Mouse (Mus musculus) WW6 (cell line): ENCODE results near the gene Slc10a6.

Source experiments
- DNase-seq: peaks from one replicate; pipeline ENCODE4 v3.0.0-alpha.2; 2013; ENCODE audit warnings: low read depth, low spot score

Gene Slc10a6

DNA sequence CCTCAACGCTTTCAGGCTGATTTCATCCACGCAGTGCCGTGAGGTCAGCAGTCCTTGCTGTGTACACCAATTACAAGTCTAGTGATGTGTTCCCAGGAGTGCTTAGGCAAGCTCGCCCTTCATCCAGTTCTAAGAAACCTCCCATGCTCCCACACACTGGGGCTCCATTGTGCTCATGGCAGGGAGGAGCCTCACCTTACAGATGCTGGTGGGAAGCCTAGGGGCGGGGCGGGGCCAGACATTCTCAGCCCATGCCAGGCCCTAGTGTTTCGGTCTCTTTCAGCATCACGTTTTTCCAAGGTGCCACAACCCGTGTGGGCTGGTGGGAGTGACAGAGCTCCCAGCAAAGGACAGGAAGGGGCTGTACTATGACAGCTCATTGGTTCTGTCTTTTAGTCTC is 12.0 kb downstream of the Slc10a6 start:
- peak; percentile 34 for DNase-seq

DNA sequence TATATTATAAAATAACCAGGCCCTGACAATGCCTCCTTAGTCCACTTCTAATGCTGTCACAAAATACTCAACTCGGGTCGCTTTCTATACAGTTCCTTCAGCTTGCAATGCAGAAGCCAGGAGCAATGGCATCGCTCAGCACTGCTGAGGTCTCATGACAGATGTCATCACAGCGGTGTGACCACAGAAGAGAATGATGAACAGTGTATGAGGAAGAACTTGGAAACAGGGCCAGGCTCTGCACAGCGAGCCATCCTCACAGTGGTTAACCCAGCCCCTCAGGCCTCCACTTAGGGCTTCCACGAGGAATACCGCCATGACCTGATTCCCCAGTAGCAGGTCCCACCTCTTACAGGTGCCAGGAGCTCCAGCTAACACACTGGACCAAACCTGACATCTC is 14.8 kb downstream of the Slc10a6 start:
- DNase-seq: no peak

DNA sequence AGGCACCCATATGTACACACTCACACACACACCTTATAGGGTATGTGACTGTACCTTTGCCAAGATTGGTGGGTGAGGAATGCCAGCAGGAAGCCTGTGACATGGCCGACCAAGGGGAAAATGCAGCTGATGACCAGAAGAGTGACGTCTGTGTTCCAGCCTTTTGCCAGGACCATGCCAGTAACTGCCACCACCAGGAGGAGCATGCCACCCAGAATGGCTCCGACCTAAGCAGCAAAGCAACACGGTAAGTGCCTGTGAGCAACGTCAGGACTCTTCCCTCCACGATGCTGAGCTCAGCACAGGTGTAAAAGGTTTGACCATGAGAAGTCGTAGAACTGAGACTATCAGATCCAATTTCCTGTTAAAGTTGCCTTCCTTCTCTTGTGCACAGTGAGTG is 16.9 kb downstream of the Slc10a6 start:
- DNase-seq: no peak

DNA sequence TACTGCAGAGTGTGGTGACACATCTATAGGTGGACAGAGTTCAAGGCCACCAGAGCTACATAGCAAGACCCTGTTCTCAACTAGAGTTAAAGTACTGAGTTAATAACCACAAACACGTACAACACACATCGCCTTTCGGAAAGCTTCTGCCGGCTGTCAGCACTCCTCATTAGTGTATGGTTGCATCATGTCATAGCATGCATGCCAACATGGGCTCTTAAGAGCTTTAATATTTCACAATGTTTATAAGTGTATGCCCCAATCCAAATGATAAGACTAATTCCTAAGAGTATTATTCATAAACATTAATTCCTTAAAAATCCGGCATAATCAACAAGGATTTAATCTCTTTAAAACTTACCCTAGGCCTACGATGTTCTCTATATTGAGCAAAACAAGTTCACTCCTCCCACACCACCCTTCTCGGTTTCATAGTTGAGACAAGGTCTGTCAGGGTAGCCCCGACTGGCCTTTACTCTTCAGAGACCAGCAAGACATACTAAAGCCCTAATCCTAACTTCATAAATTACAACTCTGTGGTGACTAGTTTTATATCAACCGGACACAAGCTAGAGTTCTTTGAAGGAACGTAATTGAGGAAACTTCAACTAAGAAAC is 18.2 kb downstream of the Slc10a6 start:
- DNase-seq: no peak

DNA sequence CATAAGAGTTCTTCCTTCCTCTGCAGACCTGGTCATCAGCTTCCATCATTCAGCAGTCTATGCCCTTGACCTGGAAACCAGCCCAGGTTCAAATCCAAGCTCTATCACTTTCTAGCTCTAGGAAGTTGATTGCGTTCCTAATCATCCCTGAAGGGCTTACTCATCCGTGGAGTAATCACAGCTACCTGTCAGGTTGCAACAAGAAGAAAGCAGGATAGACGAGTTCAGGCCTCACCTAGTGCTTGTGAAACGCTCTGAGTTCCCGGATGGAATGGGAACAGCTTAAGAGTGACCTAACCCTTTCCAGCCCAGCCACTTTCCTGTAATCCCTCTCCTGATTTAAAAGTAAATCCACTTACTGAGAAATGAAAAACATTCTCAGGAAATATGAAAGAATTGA is 19.1 kb downstream of the Slc10a6 start:
- no peak for DNase-seq

DNA sequence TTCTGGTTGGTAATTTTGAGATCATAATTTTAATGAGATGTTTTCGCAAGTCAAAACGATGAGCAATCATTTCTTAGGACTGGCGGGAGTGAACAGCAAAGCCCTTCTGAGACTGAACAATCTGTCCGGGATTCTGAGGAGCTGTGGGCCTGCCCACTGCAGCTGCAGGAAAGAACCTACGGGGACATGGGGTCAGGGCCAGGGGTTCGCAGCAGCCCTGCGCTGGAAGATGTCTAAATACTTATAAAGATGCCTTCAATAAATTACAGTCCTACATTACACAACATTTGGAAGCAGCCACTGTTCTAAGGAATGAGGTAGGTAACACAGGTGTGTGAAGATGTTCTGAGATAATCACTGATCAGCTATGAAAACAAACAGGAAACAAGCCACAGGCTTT is 23.5 kb downstream of the Slc10a6 start:
- no peak for DNase-seq

DNA sequence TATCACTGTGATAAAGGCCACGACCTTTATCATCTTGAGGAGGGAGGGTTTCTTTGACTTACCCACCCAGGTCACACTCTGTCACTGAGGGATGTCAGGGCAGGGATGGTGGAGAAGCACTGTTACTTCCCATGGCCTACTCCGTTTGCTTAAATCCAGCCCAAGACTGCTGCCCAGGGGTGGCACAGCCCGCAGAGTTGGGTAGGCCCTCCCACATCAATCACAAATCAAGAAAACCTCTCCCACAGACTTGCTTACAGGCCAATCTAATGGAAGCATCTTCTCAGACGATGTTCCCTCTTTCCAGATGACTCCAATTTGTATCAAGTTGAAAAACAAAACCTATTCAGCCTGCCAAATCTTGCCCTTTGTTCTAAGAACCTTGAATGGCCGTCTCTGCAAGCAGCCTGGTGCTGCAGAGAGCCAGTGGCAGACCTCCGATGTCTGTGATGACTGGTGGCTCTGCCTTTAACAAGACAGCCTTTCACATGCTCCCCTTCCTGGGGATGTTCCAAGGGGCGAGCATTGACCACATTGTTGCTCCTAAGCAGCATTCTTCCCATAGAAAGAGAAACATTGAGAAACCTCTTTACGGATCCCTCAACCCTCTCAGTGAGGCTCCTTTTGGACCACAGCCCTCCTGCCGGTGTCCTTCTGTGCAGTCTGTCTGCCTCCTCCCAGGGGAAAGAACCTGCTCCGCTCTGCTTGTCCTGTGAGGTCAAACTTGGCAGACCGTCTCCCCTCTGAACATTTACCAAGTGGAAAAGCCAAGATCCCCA is 25.9 kb downstream of the Slc10a6 start:
- DNase-seq: no peak

DNA sequence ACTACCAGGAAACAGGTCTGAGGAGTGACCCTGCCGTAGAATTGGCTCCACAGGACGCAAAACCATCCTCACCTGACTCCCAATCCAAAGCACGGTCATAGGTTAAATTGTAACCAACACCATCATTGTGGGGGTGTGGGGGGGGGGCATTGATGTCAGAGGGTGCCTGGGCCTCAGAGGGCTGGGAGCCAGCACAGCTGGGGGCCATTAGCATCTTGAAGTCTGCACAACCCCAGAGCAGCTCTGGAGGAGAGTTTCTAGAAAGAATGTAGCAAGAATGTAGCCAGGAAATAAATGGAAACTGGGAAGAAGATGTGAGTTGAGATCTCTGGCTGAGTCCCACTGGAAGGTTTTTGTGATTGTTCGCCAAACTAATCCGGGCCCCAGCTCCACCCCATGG is 30.3 kb downstream of the Slc10a6 start:
- DNase-seq: no peak

DNA sequence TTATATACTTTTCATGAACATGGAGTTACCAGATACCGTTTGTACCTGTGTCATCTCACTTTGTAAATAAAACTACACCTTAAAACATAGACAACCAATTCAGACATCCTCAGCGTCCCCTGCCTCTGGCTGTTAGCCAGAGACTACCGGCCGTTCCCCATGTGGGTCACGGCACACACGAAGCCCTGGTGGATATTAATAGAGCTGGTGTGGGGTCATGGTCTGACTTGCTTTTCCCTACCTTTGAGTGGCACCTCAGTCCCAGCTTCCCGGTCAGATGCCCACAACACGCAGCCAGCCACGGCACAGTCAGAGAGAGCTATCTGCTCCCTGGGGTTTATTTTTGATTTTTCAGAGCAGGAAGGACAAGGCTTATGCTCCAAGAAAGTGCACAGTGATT is 30.9 kb downstream of the Slc10a6 start:
- DNase-seq: no peak

DNA sequence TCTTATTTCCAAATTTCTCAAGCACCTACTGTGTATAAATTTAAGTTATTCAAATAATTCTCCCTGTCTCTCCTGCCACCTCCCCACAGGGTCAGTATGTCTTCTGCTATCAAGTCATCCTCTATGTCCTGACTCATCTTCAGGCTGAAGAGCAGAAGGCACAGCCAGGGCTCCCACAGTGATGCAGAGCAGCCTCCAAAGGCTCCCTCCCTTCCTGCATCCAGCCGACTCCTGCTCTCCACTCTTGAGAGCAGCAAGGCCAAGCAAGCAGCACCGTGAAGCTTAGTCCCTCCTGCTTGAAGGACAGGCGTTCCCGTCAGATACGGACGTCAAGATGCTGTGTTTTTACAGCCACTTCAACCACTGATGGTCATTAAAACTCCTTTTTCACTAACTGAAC is 31.6 kb downstream of the Slc10a6 start:
- DNase-seq: no peak

DNA sequence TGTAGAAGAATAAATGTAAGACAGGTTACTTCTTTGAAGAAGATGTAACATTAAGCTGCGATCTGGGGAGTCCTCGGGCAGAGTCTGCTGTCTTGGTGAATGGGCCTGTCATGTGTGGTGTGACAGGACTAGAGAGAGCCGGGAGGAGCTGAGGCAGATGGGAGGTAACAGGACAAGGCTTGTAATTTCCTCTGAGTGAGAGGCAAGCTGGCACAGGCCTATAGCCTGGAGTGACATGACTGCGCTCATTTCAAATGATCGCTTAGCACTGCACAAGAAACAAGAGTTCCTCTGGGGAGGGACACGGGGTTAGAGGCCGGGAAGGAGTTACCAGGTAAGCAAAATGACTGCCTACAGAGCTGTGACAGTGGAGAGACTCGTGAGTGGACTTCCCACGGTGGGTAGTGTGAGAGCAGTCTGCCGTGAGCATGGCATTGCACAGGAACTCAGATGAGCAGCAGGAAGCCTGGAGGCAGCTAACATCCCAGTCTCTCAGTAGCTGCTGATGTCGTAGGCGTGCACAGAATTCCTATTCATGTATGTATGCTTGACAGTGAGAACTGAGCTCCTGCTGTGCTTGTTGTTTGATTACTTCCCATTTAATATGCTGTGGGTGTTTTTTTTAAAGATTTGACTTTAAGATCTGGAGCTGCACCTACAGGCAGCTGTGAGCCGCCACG is 32.6 kb downstream of the Slc10a6 start:
- no peak for DNase-seq

DNA sequence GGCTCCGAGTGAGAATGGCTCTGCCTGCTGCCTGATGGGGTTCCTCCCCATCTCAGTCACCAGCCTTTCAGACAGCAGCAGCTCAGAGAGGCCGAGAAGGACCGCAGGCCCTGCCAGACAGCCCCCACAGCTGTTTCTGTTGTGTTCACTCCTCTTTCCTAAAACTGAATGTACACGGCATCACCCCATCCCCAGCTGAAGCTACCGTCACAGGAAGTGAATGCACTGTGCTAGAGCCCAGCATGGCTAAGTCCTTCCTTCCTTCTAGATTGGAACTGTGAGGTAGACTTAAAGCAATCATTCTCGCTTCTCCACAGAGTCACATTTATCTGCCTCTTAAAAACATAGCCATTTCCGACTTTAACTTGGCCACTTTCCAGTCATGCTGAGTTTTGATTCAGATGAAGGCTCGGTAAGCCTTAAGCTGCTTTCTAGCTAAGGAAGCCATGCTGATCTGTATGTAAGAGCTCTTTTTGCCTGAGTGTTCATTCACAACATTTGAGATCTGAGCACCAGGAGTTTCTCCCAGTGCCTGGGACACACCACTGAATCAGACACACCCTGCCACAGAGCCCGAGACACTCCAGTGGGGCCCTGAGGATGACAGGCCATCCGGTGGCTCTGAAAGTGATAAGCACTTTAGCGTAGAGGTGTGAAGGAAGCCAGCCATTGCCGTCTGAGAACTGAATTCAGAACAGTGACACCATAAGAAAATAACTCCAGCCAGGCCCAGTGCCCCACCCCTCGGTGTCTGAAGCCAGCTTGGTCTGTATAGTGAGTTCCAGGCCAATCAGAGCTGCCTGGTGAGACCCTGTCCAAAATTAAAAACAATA is 33.6 kb downstream of the Slc10a6 start:
- no peak for DNase-seq

DNA sequence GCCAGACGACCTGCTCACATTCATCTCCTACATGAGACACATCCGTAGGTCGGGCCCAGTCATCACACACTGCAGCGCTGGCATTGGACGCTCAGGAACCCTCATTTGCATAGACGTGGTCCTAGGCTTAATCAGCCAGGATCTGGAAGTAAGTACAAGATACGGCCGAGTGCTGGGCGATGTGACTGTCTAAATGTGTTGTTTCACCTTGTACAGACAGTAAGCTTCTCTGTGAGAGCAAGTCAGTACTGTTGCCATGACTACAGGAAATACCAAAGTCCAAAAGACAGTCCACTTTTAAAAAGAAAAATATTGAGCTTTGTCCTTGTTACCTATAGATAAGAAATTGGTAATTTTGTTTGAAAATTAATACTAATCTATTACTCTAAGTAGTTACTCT is 35.6 kb downstream of the Slc10a6 start:
- no peak for DNase-seq

DNA sequence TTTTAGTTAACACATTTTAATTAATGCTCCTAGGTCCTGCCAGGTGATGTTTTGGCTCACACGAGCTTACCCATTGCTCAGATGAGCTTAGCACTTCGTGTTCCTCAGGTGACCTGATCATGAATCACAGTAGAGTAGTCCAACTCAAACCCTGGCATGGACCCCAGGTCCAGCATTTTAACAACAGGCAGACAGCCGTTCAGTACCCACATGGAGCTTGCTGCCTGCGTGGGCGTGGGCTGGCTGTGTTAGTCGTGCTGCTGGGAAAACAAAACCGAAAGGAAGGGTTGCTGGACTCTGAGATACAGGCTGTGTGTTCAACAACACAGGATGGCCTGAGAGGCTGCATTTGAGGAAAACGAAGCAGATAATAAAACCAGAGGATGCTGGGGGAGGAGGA is 36.5 kb downstream of the Slc10a6 start:
- no peak for DNase-seq

DNA sequence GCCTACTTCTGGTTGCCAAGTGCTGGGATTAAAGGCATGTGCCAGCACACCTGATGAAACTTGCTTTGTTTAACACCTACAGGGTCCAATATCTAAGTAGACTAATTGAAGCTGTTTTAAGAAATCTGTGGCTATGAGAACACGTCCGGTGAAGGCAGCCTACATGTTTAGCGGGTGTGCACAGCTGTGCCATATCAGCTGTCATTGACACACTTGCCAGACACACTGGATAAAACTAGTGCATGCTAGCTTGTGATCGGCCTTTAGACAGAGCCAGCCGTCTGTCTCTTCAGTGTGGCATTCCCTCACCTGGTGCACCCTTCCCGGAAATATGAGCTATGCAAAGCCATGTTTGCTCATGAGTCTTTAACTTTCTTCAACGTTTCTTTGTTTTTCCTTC is 37.4 kb downstream of the Slc10a6 start:
- DNase-seq: no peak

DNA sequence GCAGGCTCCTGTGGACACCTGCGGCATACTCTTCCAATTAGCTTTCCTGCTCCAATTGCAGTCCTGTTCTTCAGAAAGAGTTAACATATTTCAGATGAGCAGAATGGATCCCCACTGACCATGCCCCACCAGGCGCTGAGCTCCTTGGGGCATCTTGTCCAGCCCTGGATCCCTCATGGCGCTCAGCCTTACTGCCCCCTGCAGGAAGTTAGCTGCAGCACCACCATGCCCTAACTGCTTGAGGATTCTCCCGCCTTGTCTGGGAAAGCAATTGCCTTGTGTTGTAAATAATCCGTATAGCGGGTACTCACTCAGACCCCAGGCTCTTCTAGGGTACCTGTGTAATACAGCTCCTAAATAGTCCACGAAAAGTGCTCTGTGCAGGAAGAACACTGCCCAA is 42.0 kb downstream of the Slc10a6 start:
- DNase-seq: peak; percentile 36

DNA sequence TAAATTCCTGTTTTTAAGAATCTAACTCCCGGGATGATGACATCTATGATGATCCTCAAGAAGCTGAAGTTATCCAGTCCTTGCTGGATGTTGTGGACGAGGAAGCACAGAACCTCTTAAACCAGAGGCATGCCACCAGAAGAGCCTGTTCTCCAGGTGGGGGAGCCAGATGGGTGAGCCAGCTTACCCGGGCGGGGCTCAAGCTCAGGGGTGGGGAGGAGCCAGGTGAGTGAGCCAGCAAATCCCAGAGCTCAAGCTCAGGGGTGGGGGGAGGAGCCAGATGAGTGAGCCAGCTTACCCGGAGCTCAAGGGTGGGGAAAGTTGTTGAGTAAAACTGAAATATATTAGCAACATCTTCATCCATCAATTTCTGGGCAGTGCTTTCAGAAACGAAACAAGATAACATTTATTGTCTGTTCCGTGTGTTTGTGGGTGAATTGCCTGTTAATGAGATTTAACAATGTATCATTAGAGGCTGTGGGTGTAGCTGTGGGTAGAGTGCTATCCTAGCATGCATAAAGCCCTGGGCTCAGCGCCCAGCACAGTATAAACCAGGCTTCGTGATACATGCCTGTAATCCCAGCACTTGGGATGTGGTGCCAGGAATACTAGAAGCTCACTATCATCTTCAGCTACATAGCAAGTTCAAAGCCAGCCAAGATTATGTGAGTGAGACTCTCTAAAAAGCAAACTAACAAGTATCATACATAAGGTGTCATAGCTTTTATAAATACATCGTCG is 49.4 kb downstream of the Slc10a6 start:
- peak; percentile 39 for DNase-seq

DNA sequence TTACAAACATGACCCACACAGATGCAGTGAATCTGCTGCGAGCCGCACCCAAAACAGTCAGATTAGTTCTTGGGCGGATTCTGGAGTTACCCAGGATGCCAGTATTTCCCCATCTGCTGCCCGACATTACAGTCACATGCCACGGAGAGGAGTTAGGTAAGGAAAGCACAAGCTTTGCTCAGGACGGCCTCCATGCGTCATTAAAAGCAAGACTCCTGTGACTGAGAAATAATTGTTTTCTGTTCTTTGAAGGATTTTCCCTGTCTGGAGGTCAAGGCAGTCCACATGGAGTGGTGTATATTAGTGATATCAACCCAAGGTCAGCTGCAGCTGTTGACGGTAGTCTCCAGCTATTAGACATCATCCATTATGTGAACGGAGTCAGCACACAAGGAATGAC is 59.8 kb downstream of the Slc10a6 start:
- no peak for DNase-seq

DNA sequence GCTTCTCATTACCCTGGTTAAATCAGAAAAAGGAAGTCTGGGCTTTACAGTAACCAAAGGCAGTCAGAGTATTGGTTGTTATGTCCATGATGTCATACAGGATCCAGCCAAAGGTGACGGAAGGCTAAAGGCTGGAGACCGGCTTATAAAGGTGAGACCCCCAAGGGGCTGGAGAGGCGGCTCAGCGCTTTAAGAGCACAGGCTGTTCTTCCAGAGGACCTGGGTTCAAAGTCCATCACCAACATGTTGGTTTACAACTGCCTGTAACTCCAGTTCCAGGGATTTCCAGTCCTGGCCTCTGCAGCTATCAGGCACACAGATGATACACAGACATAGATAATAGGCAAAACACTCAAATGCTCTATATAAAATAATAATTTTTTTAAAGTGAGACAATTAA is 61.2 kb downstream of the Slc10a6 start:
- DNase-seq: no peak

DNA sequence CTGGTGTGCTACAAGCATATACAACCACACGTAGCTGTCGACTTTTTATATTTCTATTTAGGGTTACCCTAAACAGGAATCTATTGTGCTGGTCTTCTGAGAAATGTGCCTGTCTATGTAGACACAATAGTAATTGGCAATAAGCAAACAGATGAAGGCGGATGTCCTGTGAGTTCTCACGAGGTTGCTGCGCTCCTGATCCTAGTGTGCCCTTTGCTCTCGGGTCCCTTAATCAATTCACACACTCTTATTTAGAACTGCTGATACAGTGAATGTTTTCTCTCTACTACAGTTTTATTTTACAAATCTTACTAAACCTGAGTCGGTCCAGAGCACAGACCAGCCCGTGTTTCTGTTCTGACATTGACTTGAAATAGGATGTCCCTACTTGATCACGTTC is 68.7 kb downstream of the Slc10a6 start:
- no peak for DNase-seq
